Mouse (Mus musculus): ENCODE measurements around the gene Gm26602.

DNA sequence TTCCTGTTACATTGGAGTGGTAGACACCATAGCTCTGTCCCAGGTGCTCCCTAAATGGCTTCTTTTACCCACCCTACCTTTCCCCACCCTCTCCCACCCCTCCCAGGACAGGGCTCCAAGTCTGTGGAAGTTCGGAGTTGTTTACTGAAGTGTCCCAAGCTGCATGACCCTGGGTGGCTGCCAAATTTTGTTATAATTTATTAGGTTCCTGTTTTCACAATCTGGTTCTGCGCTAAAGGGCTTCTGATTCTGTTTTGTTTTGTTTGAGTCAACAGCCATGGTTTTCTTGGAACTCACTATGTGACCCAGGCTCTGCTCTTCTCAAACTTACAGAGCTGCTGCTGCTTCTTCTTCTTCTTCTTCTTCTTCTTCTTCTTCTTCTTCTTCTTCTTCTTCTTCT lies 21.3 kb upstream of the Gm26602 start:
- TF ChIP-seq GATA1 (IDR thresholded peaks at IDR 0.05; ENCODE audit: borderline replicate concordance, low read length) (no peak), FLI1 (IDR thresholded peaks at IDR 0.05; ENCODE audit: low read length) (no peak)

Data from megakaryocyte, embryonic 14.5 days (primary cell).